Mouse (Mus musculus) Muller cell, postnatal 12 days (primary cell): Measurements from ENCODE around the gene Atp13a1.

Experiments used
- DNase-seq: peaks from one replicate; pipeline ENCODE4 v3.0.0-alpha.2; 2015; ENCODE audit errors: inconsistent ontology term

Gene Atp13a1

DNA sequence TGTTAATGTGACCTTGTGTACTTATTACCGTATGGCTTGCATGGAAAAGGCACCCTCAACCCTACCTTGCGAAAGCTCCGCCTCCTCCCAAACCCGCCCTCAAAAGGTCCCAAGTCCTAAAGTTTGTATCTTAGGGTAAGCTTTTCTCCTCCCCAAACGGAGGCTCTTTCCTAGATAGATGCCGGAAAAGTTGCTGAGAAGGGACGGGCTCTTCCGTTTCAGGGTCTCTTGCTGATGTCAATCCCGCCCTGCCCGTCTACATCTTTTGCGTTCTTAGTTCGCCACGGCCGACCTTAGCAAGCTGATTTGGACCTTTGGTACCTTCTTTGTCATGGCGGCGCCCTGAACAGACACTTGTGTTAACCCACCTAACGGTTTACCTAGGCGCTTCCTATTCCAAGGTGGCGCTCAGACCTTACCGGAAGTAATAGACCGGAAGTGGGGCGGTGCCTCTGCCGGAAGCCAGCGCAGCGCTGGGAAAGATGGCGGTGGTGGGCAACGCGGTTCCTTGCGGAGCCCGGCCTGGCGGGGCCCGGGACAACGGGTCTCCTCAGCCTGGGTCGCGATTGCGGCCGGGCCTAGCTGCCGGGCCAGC, at the start of gene Atp13a1, which contains the start of gene Zfp866:
Atp13a1 (plus strand) TSS at position 391 of the 595 bp plus-strand sequence.
Zfp866 (minus strand) TSS at position 406 of the 595 bp plus-strand sequence.
- peak; percentile 78 for DNase-seq

GRCm38 (mm10) chr8:69741231-69741630, 49.7 kb upstream of the Atp13a1 start:
- DNase-seq, result no peak

DNA sequence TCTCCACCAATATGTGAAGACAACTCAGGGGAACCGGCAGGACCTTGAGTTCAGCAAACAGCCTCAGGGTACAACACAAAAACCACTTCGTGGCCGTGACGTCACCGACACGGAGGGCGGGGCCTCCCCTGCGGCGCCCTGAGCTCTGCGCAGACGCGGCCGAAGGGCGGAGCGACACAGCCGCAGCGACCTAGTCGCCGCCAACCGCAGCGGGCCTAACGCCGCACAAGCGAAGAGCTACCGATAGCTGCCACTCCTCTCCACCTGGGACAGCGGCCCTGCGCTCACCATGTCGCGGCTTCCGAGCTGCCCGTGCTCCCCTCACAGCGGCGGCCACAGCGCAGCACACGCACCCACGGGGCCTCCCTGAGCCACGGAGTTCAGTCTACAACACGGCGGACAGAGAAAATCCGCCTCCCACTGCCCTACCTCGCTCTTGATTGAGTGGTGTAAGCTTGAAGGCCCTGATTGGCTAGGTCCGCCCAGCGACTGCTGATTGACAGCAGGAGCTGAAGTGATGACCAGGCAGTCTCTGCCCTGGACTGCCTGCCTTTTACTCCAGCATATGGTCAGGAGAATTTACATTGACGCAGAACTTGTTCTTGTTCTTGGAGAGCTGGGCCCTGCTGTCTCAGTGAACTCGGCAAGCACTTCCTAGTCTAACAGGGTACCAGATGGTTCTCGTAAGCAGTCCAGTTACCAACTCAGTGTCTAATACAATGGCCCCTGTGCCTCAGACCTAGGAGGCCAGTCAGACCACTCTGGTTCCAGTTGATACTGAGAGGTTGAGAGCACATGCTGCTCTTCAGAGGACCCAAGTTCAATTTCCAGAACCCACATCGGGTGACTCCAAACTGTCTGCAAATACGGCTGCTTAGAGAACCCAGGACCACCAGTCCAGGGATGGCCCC, 41.2 kb upstream of the Atp13a1 start, which contains the start of gene Zfp963:
Zfp963 (minus strand) TSS at position 427 of the 911 bp plus-strand sequence.
- peak; percentile 97 for DNase-seq

GRCm38 (mm10) chr8:69752437-69752836, 38.5 kb upstream of the Atp13a1 start:
- no peak for DNase-seq

- no peak for DNase-seq
Measured at GRCm38 (mm10) chr8:69758316-69758715, 32.6 kb upstream of the Atp13a1 start.

- DNase-seq, result no peak
Measured at GRCm38 (mm10) chr8:69761814-69762445, 29.0 kb upstream of the Atp13a1 start.

GRCm38 (mm10) chr8:69771221-69771620, 19.7 kb upstream of the Atp13a1 start:
- no peak for DNase-seq

GRCm38 (mm10) chr8:69772106-69772505, 18.9 kb upstream of the Atp13a1 start:
- no peak for DNase-seq

DNA sequence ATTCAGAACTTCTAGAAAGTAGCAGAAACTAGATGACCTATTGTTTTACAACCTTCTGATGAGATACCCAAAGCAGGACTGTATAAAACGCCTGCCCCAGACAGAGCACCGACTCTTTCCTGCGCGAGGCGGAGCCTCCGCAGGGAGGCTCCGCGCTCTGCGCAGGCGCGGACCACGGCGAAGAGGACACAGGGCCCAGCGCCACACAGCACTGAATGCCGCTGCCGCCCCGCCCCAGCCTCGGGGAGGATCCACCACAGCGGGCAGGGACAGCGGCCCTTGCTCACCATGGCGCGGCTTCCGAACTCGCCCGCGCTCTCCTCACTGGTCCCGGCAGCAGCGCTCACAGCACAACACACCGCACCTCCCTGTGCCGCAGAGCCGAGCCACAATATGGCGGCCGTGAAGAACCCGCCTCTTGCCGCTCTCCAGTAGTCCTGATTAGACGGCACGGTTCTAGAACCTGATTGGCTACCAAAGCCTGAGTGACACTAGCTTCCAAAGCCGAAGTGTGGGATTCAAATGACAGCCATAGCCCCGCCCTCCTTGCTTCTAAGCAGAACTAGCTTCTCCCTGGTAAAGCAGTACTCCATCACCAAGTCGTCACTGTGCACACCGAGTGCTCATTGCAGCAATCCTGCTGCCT, 16.3 kb upstream of the Atp13a1 start, which contains the start of gene Gm20422:
Gm20422 (minus strand) TSS at position 384 of the 646 bp plus-strand sequence.
- peak; percentile 95 for DNase-seq

DNA sequence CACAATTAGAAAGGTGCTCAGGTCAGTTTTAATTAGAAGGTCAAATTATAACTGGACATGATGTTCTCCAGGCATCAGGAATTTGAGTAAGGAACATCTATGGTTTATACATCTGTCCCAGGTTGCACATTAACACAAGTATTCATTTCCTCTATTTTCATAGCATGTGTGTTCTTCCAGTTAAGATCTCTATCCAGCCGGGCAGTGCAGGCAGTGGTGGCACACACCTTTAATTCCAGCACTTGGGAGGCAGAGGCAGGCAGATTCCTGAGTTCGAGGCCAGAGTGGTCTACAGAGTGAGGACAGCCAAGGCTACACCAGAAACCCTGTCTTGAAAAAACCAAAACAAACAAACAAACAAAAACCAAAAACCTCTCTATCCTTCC, 15.8 kb upstream of the Atp13a1 start:
- no peak for DNase-seq

DNA sequence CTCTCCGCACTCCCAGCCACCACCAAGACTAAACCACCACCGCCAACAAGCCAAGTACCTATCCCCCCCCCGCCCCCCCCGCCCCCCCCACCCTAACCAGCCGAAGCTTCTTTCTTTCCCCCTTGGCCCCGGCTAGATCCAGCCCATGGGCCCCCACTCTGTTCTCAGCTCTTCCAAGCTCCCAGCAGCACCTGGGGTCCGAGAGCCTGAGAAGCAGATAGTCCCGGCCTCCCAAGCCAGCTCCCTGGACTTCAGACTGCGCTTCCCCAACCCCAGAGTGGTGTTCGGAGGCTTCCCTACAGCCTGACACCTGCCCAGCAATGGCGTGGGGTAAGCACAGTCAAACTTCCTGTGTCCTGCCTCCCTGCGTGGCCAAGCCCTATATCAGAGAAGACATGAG, 13.9 kb upstream of the Atp13a1 start:
- DNase-seq, result no peak

DNA sequence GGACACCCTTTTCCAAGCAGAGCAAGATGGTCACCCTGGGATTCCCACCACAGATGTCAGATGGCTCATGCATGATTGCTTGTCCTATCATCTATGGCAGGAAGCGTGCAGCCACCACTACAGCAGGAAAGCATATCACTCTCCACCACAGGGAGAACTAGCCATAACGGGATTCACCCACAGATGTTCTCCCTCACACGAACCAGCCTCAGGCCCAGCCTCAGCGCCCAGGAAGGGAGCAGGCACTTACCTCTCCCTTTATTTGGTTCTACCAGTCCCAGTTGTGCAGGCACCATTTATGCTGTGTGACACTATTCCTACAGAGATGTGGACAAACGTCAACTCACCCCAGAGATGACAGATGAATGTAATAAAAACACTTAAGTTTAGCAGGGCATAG, 1.9 kb upstream of the Atp13a1 start:
- DNase-seq, result no peak

DNA sequence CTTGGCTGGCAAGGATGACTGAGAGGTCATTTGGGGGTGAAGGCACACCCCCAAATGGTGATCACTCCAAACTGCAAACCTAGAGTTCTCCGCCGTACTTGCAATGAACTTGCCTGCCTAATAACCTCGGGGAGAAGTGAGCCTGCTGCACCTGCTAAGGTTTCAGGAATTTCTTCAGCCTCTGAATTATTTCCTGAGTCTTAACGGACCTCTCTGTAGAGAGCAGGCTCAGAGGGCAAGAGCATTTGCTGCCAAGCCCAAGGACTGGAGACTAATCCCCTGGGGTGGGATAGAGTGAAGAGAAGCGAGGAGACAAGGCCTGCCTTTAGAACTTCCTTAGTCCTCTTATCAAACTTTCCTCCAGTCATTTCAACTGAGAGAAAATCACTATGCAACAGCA, 1.2 kb upstream of the Atp13a1 start:
- DNase-seq, result no peak

DNA sequence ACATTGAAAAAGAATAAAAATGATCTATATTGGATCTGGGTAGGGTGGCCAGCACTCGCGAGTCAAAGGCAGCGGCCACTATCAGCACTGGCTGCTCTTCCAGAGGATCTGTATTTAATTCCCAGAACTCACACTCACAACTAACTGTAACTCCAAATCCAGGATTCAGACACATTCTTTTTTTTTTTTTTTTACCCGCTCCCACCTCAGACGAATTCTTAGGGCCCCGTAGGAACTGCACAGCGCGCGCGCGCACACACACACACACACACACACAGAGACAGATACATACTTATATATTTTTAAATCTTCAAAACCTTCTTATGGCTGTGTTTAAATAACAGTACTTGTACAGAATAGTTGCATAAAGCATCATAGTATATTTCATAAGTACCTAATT, 599 bp upstream of the Atp13a1 start:
- peak; percentile 13 for DNase-seq

DNA sequence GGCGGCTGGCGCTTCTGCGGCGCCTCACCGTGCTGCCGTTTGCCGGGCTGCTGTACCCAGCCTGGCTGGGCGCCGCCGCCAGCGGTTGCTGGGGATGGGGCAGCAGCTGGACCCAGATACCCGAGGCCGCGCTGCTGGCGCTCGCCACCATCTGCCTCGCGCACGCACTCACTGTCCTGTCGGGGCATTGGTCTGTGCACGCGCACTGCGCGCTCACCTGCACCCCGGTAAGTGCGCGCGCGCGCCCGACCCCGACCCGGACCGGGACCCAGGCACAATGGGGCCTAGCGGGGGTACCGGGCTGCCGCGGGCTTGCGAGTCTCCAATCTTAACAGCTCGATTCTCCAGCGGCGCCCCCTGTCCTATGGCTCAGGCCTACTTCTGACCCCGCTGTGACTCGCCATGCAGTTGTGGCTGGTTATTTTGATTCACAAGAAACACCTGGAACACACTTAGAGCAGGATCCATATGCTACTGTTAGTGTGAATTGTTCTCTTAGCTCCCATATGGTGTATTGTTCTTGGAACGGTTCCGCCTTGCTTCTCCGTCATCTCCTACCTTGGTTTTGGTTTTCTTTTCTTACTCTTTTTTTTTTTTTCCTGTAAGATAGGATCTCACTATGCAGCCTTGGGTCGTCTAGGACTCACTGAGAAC, 579 bp downstream of the Atp13a1 start:
- DNase-seq, result peak; percentile 34

DNA sequence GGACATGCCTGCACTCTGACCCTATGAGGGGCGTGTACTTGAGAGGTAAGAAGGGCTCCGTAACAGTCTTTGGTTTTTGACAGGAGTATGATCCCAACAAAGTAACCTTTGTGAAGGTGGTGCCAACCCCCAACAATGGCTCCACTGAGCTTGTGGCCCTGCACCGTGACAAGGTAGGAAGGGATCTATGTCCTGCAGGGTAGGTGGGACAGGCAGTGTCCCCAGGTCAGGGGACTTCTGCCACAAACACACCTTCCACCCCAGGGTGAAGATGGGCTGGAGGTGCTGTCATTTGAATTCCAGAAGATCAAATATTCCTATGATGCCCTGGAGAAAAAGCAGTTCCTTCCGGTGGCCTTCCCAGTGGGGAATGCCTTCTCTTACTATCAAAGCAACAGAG, 2.7 kb downstream of the Atp13a1 start:
- no peak for DNase-seq

DNA sequence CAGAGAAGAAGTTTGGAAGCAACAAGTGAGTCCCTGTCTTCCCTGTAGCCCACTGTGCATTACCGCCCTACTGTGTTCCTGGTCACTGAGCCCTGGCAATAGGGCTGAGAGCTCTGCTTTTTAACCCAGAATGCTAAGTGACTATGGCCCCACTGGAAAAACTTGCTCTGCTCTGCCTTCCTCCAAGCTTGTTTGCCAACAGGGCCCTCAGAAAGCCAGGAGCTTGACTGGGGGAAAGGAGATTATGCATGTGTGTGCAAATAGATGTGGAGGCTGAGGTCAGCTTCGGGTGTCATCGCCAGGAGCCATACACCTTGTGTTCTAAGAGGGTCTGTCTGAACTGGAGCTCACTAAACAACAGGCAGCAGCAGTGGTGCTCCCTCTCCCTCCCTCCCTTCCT, 3.1 kb downstream of the Atp13a1 start:
- DNase-seq, result no peak

DNA sequence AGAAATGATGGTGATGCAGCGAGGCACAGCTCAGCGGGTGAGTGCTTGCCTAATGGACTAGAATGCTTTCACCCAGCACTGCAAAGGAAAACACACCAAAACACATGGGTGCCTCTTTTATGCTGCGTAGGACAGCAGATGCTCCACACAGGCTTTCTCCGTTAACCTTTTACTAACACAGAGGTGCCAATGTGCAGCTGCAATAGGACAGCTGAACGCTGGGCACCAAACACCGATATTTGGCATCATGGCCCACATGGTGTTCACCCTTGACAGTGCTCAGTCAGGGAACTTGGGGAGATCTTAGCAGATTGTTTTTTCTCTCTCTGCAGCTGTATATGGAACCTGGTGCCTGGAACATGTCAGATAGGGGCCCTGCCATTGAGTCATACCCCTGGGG, 3.9 kb downstream of the Atp13a1 start:
- no peak for DNase-seq

DNA sequence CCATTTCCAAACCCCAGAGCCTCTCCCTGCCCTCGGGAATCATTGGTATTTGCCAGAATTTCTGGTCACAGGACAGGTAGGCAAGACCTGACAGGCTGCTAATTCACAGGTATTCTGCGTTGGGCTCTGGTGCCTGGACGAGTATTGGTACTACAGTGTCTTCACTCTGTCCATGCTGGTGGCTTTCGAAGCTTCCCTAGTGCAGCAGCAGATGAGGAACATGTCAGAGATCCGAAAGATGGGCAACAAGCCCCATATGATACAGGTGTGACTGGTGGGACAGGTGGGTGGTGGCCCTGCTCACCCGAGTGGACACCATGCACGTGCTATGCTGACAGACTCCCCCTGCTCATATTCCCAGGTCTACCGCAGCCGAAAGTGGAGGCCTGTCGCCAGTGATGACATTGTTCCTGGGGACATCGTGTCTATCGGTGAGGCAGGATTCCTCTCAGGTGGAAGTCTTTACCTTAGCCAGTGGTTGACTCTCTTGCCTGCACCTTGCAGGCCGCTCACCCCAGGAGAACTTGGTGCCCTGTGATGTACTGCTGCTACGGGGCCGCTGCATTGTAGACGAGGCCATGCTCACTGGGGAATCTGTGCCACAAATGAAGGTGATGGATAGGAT, 5.9 kb downstream of the Atp13a1 start:
- DNase-seq, result no peak

DNA sequence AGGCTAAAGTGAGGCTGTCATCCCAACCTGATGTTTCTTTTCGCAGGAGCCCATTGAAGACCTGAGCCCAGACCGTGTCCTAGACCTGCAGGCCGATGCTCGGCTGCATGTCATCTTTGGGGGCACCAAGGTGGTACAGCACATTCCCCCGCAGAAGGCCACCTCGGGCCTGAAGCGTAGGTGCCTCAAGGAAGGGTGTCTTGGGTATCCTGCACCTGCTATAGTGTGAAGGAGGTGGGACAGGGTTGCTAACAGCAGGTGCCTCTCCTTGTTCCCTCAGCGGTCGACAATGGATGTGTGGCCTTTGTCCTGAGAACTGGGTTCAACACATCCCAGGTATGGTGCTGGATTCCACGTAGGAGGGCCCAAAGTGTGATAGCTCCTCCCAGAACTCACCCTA, 6.7 kb downstream of the Atp13a1 start:
- no peak for DNase-seq

DNA sequence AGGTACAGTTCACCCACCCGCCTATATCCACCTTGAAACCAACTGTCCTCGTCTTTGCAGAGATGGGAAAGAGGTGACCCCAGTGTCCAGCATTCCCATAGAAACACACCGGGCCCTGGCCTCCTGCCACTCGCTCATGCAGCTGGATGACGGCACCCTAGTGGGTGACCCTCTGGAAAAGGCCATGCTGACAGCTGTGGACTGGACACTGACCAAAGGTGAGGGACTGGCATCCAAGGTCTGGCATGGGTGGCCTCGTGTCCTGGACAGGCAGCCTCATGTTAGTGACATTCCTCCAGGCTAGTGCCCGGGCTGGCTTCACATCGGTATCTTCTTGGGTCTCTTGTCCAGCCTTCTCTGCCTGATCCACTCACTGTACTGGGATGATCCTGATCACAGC, 8.3 kb downstream of the Atp13a1 start:
- no peak for DNase-seq
